Mouse (Mus musculus): ENCODE data around the gene Arhgef7. TPM values are rescaled to one million over a fixed set of nuclear protein-coding genes. Genes with fewer than 3 reads are reported as not detected.
"Not testable (repeated sequence)": the region's sequence is repeated elsewhere in the genome, so short reads cannot be mapped to it uniquely, and the experiment has no call there.

Gene Arhgef7
- polyA plus RNA-seq, 1 experiment from 2014 or later = 73.1 TPM

DNA sequence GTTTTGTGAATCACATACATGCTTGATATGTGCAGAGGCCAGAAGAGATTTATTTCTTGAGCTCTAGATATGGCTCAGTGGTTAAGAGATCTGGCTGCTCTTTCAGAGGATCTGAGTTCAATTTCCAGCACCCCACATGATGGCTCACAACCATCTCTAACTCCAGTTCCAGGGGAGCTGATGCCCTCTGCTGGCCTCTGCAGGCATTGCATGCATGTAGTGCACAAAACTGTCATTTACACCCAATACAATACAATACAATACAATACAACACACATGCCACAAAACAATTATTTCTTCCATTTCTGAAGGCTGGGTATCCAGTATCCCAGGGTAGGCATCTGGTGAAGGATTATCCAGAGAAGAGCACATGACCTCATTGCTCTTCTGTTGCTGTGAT, 140.3 kb downstream of the Arhgef7 start:
- Histone ChIP-seq H3K9me3 (no peaks in the 10 kb centered on the region), H3K4me1 (no peaks in the 10 kb centered on the region), H3K36me3 (no peaks in the 10 kb centered on the region), H3K4me2 (replicated peaks) (no peak overlapping the region), H3K9ac (replicated peaks) (no peak overlapping the region), H3K27me3 (no peaks in the 10 kb centered on the region; the same call in 1 of the 2 replicates), H3K4me3 (no peak overlapping the region), H3K27ac (replicated peaks) (no peak overlapping the region)
- no peak for ATAC-seq (ENCODE audit: low FRiP score, low read depth)

DNA sequence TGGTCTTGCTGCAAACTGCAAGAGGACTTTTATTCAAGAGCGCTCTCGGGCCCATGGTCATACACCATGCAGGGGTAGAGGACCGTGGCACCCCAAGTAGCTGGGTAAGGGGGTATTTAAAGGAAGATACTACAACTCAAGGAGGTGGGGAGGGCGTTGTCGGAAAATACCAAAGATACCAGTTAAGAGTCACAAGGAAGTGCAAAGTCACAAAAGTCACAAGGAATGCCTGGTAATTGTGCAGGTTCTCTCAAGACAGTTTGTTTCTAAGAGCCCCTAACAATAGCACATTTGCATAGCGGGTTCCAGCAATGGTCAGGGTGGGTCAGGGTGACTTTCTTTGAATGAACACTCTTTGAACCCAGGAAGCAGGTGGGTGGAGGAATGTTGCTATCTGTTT, 146.7 kb downstream of the Arhgef7 start:
- H3K27me3 ChIP-seq = not testable (repeated sequence)

DNA sequence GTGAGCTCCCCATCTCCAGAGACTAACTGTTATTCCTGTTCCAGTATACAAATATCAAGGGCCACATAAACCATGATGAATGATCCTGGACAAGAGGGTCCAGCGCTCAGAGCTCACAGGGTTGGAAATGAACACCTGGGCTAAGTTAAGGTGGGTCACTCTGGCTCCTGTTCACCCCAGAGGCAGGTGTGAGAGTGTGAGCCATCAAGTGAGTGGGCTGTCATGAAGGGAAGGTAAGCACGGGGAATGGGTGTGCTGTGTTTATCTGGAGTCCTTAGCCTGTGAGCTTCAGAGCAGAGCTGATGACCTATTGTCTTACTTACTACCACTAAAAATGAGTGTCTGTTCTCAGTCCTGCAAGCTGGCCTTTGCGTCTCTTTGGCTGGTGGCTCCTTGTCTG, 157.1 kb downstream of the Arhgef7 start:
- Histone ChIP-seq H3K4me1 (peaks cover 32% of the 10 kb centered on the region), H3K9ac (replicated peaks) (no peak overlapping the region), H3K27me3 (no peaks in the 10 kb centered on the region), H3K36me3 (no peaks in the 10 kb centered on the region), H3K4me3 (no peak overlapping the region), H3K27ac (replicated peaks) (no peak overlapping the region), H3K9me3 (peaks cover 15% of the 10 kb centered on the region), H3K4me2 (replicated peaks) (no peak overlapping the region)
- ATAC-seq (ENCODE audit: low FRiP score, low read depth) = no peak
- WGBS = 96% methylated on average over 3 of the region's 3 CpGs

More for the DNA sequence above, 146.7 kb downstream of the Arhgef7 start:
- H3K4me2 ChIP-seq (replicated peaks); H3K4me1 ChIP-seq; H3K27ac ChIP-seq (replicated peaks); H3K4me3 ChIP-seq; H3K9ac ChIP-seq (replicated peaks); H3K9me3 ChIP-seq; ATAC-seq (ENCODE audit: low FRiP score, low read depth); H3K36me3 ChIP-seq: not testable (repeated sequence)
- WGBS = 96% methylated on average over 6 of the region's 6 CpGs

Other genes starting within 250 kb of the Arhgef7 start
- gene Rab20, start 249.0 kb upstream of the Arhgef7 start, polyA plus RNA-seq (2016; fragmentation: Nextera tagmentation; extraction: Ambion mirVana) = 0.22 and 0.50 TPM in 2 replicates
- 117 and 122 TPM in 2 replicates for gene Naxd, start 230.2 kb upstream of the Arhgef7 start, polyA plus RNA-seq (2016; fragmentation: Nextera tagmentation; extraction: Ambion mirVana)
- gene Cars2, start 176.9 kb upstream of the Arhgef7 start, polyA plus RNA-seq (2016; fragmentation: Nextera tagmentation; extraction: Ambion mirVana) = 17.6 and 20.9 TPM in 2 replicates
- 45.2 and 49.3 TPM in 2 replicates for gene Ing1, start 172.2 kb upstream of the Arhgef7 start, polyA plus RNA-seq (2016; fragmentation: Nextera tagmentation; extraction: Ambion mirVana)
- gene Ankrd10, start 92.0 kb upstream of the Arhgef7 start, polyA plus RNA-seq (2016; fragmentation: Nextera tagmentation; extraction: Ambion mirVana) = 119 TPM in 2 replicates
- gene 1700016D06Rik, start 26.7 kb upstream of the Arhgef7 start, polyA plus RNA-seq (2016; fragmentation: Nextera tagmentation; extraction: Ambion mirVana) = 0.23 TPM in 1 of 2 replicates, not detected in the other
- gene Tex29, start 112.8 kb downstream of the Arhgef7 start, polyA plus RNA-seq (2016; fragmentation: Nextera tagmentation; extraction: Ambion mirVana) = 0.57 TPM in 1 of 2 replicates, not detected in the other